Mouse (Mus musculus) thymus, adult 2 months (tissue): Measurements from ENCODE around the gene Mgat4e.

Source experiments
- CTCF ChIP-seq: fragments of 200-500 bp; IDR thresholded peaks from 2 replicates; pipeline ENCODE4 v1.5.1; 2012; ENCODE audit warnings: mild to moderate bottlenecking, control low read depth, low read length, moderate library complexity, borderline replicate concordance; ENCODE audit not compliant: control insufficient read depth, poor library complexity, insufficient read depth; ENCODE audit errors: extremely low read depth
- POLR2A ChIP-seq: fragments of 200-500 bp; IDR thresholded peaks from 2 replicates; pipeline ENCODE4 v1.6.1; 2012; ENCODE audit warnings: mild to moderate bottlenecking, low read length, control low read depth, moderate library complexity; ENCODE audit not compliant: control insufficient read depth, poor library complexity, insufficient read depth; ENCODE audit errors: extremely low read depth

DNA sequence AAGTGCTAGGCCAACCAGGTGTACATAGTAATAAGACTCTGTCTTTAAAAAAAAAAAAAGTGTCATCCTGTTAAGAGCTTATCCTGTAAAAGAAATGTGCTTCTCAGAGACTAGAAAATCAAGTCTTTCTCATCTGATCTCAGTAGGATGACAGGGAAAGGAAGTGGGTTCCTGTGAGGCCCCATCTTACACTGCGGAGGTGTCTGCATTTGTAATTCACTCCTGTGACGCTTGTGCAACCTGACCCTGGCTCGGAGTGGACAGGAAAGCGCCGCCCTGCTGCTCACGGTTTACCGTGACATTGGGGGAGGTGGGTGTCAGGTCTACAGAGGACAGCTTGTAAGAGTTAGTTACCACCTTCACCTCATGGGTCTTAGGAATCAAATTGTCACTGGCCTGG is 39.5 kb downstream of the Mgat4e start:
- TF ChIP-seq CTCF (no peak), POLR2A (no peak)
